Mouse (Mus musculus): ENCODE results near the gene Mcm9.
"Not testable (repeated sequence)": the region's sequence is repeated elsewhere in the genome, so short reads cannot be mapped to it uniquely, and the experiment has no call there.

Gene Mcm9

GRCm38 (mm10) chr10:53630339-53630738 is at the start of gene Mcm9:
TSS of gene Mcm9 (minus strand) at chr10:53630439.
- DNase-seq (ENCODE audit: extremely low spot score, low read depth, low spot score), result not testable (repeated sequence)

DNA sequence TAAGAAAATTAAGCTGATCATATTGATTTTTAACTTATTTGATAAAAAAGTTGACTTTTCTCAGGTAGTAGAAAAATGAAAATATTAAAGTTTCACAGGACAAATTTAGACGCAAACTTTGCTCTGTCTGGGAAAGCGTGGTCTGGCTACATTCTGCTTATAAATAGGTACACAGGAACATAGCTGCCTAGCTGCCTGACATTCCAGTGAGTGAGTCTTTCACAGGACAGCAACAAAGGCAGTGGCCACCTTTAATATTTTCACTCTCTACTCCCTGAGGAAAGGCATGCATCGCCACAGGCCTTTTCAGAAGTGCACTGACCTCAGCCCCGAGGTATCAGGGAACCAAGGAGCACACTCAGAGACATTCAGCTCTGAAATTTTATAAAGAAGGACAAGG is 31.5 kb upstream of the Mcm9 start:
- no peak for DNase-seq (ENCODE audit: extremely low spot score, low read depth, low spot score)

DNA sequence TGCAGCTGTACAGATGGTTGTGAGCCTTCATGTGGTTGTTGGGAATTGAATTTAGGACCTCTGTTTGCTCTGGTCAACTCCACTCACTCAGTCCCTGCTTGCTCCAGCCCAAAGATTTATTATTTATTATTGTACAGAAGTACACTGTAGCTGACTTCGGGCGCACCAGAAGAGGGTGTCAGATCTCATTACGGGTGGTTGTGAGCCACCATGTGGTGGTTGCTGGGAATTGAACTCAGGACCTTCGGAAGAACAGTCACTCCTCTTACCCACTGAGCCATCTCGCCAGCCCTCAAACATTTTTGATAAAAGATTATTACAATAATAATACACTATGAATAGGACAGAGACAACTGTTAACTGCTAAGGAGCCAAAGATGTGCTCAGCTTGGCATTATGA is 24.0 kb upstream of the Mcm9 start:
- DNase-seq (ENCODE audit: extremely low spot score, low read depth, low spot score), result not testable (repeated sequence)

GRCm38 (mm10) chr10:53650683-53651082 is 20.4 kb upstream of the Mcm9 start:
- DNase-seq (ENCODE audit: extremely low spot score, low read depth, low spot score), result no peak

DNA sequence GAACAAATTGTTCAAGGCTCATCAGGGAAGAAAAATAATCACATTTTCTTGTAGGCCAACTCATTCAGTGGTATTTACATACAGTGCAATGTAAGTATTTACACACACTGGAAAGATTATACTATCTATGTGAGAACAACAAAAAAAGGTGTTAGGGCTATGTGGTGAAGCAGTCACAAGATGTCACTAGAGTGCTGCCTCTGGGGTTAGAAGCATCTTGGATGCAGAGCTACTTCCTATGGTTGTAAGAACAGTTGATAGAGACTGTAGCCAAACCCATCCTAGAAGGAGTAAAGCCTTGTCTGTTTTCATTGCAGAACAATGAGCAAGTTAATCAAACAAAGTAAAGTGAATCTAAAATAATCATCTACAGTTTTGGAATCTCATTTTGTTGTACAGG is 11.3 kb upstream of the Mcm9 start:
- DNase-seq (ENCODE audit: extremely low spot score, low read depth, low spot score), result no peak

GRCm38 (mm10) chr10:53635246-53635971 is 5.2 kb upstream of the Mcm9 start:
- no peak for DNase-seq (ENCODE audit: extremely low spot score, low read depth, low spot score)

- DNase-seq (ENCODE audit: extremely low spot score, low read depth, low spot score), result no peak
Measured at GRCm38 (mm10) chr10:53634160-53634559, 3.9 kb upstream of the Mcm9 start.

DNA sequence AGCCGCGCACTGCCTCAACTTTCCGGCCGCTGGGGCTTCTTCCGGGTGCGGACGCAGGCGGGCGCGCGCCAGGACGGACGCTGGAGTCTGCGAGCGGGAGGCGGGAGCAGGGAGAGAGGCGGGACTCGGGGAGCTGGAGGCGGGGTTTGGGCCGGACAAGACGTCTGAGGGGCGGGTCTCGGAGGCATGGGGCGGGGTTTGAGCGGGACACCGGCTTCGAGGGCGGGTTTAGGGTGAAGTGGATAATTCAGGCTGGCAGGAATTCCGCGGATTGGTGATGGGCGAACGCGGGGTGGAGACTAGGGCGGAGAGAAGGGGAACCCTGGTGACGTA is 355 bp downstream of the Mcm9 start:
- DNase-seq (ENCODE audit: extremely low spot score, low read depth, low spot score), result peak; percentile 76

- peak; percentile 61 for DNase-seq (ENCODE audit: extremely low spot score, low read depth, low spot score)
Measured at GRCm38 (mm10) chr10:53629247-53629917, 857 bp downstream of the Mcm9 start.

GRCm38 (mm10) chr10:53615850-53616616 is 14.2 kb downstream of the Mcm9 start:
- DNase-seq (ENCODE audit: extremely low spot score, low read depth, low spot score), result no peak

- no peak for DNase-seq (ENCODE audit: extremely low spot score, low read depth, low spot score)
Measured at GRCm38 (mm10) chr10:53613955-53614354, 16.3 kb downstream of the Mcm9 start.

DNA sequence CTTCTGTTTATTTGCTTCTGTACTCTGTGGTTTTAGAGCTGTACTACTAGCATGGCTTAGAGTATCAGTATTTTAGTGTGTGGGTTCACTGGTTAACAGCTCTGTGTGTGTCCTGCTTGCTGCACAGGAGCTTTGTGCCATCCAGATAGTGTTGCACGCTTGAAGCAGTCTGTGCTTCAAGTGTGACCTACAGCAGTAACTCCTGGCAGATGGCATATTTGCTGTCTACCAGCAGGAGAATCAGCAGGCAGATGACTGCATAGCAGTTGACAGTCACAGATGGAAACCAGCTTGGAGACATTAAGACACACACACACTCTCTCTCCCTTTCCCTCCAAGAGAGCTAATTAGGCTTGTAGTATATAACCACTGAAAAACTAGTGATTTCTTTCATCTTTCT is 18.1 kb downstream of the Mcm9 start:
- DNase-seq (ENCODE audit: extremely low spot score, low read depth, low spot score), result no peak

- DNase-seq (ENCODE audit: extremely low spot score, low read depth, low spot score), result no peak
Measured at GRCm38 (mm10) chr10:53608274-53608673, 22.0 kb downstream of the Mcm9 start.

GRCm38 (mm10) chr10:53605328-53605727 is 24.9 kb downstream of the Mcm9 start:
- no peak for DNase-seq (ENCODE audit: extremely low spot score, low read depth, low spot score)

DNA sequence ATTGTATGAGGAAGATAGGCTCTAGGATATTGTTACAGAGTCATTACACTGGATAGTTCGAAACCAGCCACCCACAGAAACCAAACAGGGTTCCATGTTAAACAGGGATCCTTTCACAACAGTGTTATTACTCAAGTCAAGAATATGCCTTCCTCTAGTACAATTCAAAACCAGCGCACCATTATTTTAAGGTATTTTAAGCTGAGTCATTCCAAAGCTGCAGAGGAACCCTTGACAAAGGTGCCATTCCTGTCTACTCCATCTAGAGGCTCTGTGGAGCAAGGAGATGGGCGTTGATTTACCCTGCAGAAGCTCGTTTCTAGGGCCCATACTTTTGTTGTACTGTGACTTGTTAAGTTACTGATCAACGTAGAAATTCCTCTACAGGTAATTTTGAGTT is 31.4 kb downstream of the Mcm9 start:
- DNase-seq (ENCODE audit: extremely low spot score, low read depth, low spot score), result peak; percentile 28

DNA sequence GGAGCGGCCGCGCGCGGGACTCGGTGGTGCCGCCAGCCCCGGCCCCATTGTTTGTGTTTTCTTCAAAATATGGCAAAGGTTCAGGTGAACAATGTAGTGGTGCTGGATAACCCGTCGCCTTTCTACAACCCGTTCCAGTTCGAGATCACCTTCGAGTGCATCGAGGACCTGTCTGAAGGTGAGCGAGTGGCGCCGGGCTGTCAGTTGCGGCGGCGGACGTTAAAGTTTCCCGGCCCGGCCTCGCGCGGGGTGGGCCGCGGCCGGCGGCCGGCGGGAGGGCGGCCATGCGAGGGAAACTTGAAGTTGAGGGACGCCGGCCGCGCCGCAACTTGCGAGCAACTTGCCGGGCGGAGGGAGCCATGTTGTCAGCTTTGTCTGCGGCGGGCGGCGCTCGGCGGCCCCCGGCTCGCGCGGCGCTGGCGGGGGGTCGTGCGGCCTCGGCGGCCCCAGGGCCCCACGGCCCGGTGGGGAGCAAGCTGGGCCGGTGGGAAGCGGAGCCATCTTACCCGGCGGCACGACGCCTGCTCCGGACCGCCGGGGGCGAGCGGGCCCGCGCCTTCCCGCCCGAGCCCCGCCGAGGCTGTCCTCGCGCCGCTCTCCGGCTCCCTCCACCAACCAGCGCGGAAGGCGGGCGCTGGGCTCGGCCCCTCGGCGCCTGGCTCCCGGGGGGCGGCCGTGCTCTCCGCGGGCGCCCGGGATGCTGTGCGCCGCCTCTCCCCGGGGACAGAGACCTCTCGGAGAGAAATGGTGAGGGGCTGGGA is 32.9 kb downstream of the Mcm9 start:
- no peak for DNase-seq (ENCODE audit: extremely low spot score, low read depth, low spot score)

GRCm38 (mm10) chr10:53596677-53597120 is 33.5 kb downstream of the Mcm9 start, which contains the start of gene Asf1a:
TSS of gene Asf1a (plus strand) at chr10:53596757.
- DNase-seq (ENCODE audit: extremely low spot score, low read depth, low spot score), result peak; percentile 73

GRCm38 (mm10) chr10:53595744-53596676 is 34.2 kb downstream of the Mcm9 start:
- DNase-seq (ENCODE audit: extremely low spot score, low read depth, low spot score), result peak; percentile 39

GRCm38 (mm10) chr10:53585777-53586176 is 44.5 kb downstream of the Mcm9 start:
- DNase-seq (ENCODE audit: extremely low spot score, low read depth, low spot score), result no peak

DNA sequence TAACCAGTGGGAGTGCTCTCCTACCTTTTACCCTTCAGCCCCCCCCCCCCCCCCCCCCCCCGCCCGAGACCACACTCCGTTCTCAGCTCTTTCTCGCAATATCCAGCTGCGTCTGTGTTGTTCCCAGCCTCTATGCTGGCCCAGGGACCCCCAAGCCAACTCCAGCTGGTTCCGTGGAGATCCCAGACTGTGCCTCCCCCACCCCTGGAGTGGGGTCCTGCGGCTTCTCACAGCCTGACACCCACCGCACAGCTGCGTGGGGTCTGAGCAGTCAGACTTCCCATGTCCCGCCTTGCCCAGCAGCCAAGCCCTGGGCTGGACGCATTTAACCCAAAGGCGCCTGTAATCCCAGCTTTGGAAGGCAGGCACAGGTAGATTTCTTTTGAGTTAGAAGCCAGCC is 49.2 kb downstream of the Mcm9 start:
- DNase-seq (ENCODE audit: extremely low spot score, low read depth, low spot score), result no peak
